Mouse (Mus musculus) embryonic stem cell, embryonic (primary cell): ENCODE measurements around the gene Luc7l.

Experiments
- CTCF ChIA-PET, 4 experiments: fragments of 300-600 bp in 2 of 4; fragments of 350-600 bp in 2 of 4; sonication (Branson Sonifier 250); formaldehyde crosslinking; loops; one replicate each; lab custom pipeline; 2022; ENCODE audit warnings: inconsistent platforms in 2 of 4; lab: Charles Lee
- POLR2A ChIA-PET, 4 experiments: fragments of 300-600 bp in 2 of 4; fragments of 350-600 bp in 2 of 4; sonication (Branson Sonifier 250); formaldehyde crosslinking; loops; one replicate each; lab custom pipeline; 2022; ENCODE audit warnings: antibody characterized with exemption in 4 of 4, inconsistent platforms in 1 of 4; lab: Charles Lee

Luc7l gene

GRCm38 (mm10) chr17:26252539-26253251 is at the start of gene Luc7l:
TSS of gene Luc7l (plus strand) at chr17:26252896.
- POLR2A ChIA-PET: interaction anchor here (0.5 to 3.7 kb wide), 80 partner anchors 9 to 1451 kb away, joined by 3 to 63 read pairs (median 4); partner anchors contain the start of genes Fam234a (in 3 of the 4), Axin1 (in 2 of the 4), Tmem8 (in 2 of the 4) and Arhgdig (in 1 of the 4)
- CTCF ChIA-PET: interaction anchor here (0.5 to 2.2 kb wide), 15 partner anchors 9 to 476 kb away, joined by 3 to 15 read pairs (median 3); partner anchors contain the start of gene Fam234a (in 1 of the 4)

- CTCF ChIA-PET: interaction anchor here in 3 of 4 experiments (0.5 to 1.5 kb wide), 7 partner anchors 28 to 1536 kb away, joined by 3 to 5 read pairs (median 3); partner anchors contain the start of gene Decr2 (in 1 of the 3)
- POLR2A ChIA-PET: interaction anchor here in 3 of 4 experiments (0.6 to 3.2 kb wide), 9 partner anchors 9 to 335 kb away, joined by 3 to 10 read pairs (median 3); partner anchors contain the start of genes Fam234a (in 1 of the 3) and Mcrip2 (in 1 of the 3)
Observed at GRCm38 (mm10) chr17:26203321-26203811, 49.3 kb upstream of the Luc7l start.

- ChIA-PET POLR2A (interaction anchor here in 3 of 4 experiments (0.9 to 1.9 kb wide), 6 partner anchors 8 to 250 kb away, joined by 3 to 5 read pairs (median 3); partner anchors contain the start of gene Fam234a (in 1 of the 3)), CTCF (interaction anchor here in 1 of 4 experiments (1.5 kb wide), 2 partner anchors 26 to 164 kb away, joined by 3 to 5 read pairs; no protein-coding TSS in a partner anchor)
Observed at GRCm38 (mm10) chr17:26204766-26205165, 47.9 kb upstream of the Luc7l start.

DNA sequence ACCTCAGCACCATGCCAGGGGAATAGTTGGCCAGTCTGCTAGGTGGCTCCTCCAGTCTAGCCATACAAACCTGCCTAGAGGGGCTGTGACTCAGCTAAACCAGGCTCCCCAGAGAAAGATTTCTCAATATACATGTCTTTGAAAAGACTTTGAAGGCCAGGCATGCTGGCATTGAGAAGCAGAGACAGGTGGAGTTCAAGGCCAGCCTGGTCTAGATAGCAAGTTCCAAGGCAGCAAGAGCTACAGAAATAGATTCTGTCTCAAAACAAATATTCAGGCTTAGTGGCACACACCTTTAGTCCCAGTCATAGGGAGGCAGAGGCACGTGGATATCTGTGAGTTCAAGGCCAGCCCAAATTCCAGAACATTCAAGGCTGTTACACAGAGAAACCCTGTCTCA is 46.3 kb upstream of the Luc7l start:
- POLR2A ChIA-PET: interaction anchor here in 3 of 4 experiments (0.7 to 2.4 kb wide), 7 partner anchors 10 to 901 kb away, joined by 3 to 10 read pairs (median 4); partner anchors contain the start of gene Luc7l (in 1 of the 3)
- CTCF ChIA-PET: interaction anchor here in 1 of 4 experiments (1.6 kb wide), 1 partner anchor 26 kb away, joined by 6 read pairs; no protein-coding TSS in a partner anchor

- ChIA-PET CTCF (interaction anchor here in 3 of 4 experiments (0.6 to 1.6 kb wide), 5 partner anchors 19 to 511 kb away, joined by 3 to 6 read pairs (median 3); no protein-coding TSS in a partner anchor), POLR2A (interaction anchor here in 3 of 4 experiments (0.6 to 2.4 kb wide), 17 partner anchors 8 to 1462 kb away, joined by 3 to 10 read pairs (median 4); partner anchors contain the start of gene Luc7l (in 2 of the 3))
Observed at GRCm38 (mm10) chr17:26207686-26208085, 45.0 kb upstream of the Luc7l start, which contains the start of gene Arhgdig. TSS of gene Arhgdig (minus strand) at chr17:26207786.

- CTCF ChIA-PET: no interaction called here
- POLR2A ChIA-PET: interaction anchor here in 3 of 4 experiments (0.5 to 1.4 kb wide), 4 partner anchors 8 to 34 kb away, joined by 3 to 5 read pairs (median 4); no protein-coding TSS in a partner anchor
Observed at GRCm38 (mm10) chr17:26212241-26212640, 40.5 kb upstream of the Luc7l start.

- POLR2A ChIA-PET: interaction anchor here in 3 of 4 experiments (0.5 to 1.5 kb wide), 7 partner anchors 8 to 33 kb away, joined by 3 to 5 read pairs (median 3); no protein-coding TSS in a partner anchor
Observed at GRCm38 (mm10) chr17:26212681-26213080, 40.0 kb upstream of the Luc7l start.

GRCm38 (mm10) chr17:26221508-26221907 is 31.2 kb upstream of the Luc7l start:
- POLR2A ChIA-PET: interaction anchor here in 2 of 4 experiments (0.6 to 1.8 kb wide), 4 partner anchors 10 to 120 kb away, joined by 3 to 8 read pairs (median 4); partner anchors contain the start of gene Arhgdig (in 1 of the 2)
- CTCF ChIA-PET: interaction anchor here in 3 of 4 experiments (0.6 to 2.3 kb wide), 3 partner anchors 10 to 31 kb away, joined by 3 to 6 read pairs (median 3); partner anchors contain the start of gene Luc7l (in 1 of the 3)

More at GRCm38 (mm10) chr17:26212681-26213080, 40.0 kb upstream of the Luc7l start:
- CTCF ChIA-PET: interaction anchor here in 1 of 4 experiments (0.6 to 1.0 kb wide), 2 partner anchors 11 to 38 kb away, joined by 3 read pairs; no protein-coding TSS in a partner anchor

DNA sequence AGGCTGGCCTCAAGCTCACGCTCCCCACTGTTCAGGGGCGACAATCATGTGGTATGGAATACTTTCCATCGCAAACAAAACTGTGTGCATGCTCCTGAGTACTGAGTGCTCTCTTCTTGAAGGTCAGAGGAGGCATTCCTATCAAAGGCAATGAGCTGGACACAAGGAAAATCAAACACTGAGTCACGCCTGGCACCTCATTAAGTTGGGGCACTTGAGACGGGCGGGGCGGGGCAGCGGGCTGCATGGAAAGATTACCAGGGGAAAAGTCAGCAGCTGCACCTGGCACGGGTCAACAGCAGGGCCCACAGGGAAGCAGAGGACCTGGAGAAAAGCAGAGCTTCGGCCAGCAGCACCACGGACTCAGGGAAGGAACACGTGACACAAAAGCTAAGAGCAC is 27.5 kb upstream of the Luc7l start:
- POLR2A ChIA-PET: interaction anchor here in 3 of 4 experiments (0.6 to 1.7 kb wide), 13 partner anchors 12 to 175 kb away, joined by 3 to 5 read pairs (median 3); partner anchors contain the start of genes Luc7l (in 2 of the 3), Arhgdig (in 1 of the 3) and Fam234a (in 1 of the 3)
- CTCF ChIA-PET: interaction anchor here in 1 of 4 experiments (1.1 to 1.3 kb wide), 2 partner anchors 18 to 50 kb away, joined by 4 to 5 read pairs; no protein-coding TSS in a partner anchor

DNA sequence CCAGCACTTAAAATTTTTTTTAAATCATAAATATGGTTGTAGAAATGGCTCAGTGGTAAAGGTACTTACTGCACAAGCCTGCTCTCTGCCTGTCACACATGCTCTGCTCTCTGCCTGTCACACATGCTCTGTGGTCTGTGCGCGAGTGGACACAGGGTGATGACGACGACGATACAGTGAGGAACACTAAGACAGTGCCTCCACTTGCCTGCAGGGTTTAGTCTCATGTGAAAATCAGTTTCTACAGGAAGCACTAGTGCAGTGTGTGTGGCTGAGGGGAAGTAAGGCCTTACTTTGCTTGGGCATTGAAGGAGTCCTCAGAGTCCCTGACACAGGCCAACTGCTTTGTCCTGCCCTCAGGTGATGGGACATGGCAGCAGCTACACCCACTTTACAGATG is 22.9 kb upstream of the Luc7l start:
- CTCF ChIA-PET: interaction anchor here in 1 of 4 experiments (0.6 kb wide), 1 partner anchor 135 kb away, joined by 4 read pairs; no protein-coding TSS in a partner anchor

GRCm38 (mm10) chr17:26231156-26231555 is 21.5 kb upstream of the Luc7l start:
- ChIA-PET CTCF (interaction anchor here (0.5 to 1.8 kb wide), 13 partner anchors 9 to 1270 kb away, joined by 3 to 9 read pairs (median 4); partner anchors contain the start of gene Fam234a (in 2 of the 4)), POLR2A (interaction anchor here in 3 of 4 experiments (0.6 to 2.7 kb wide), 25 partner anchors 10 to 399 kb away, joined by 3 to 22 read pairs (median 3); partner anchors contain the start of genes Fam234a (in 2 of the 3), Arhgdig (in 1 of the 3), Axin1 (in 1 of the 3) and Decr2 (in 1 of the 3))

More for the DNA sequence above, 22.9 kb upstream of the Luc7l start:
- POLR2A ChIA-PET: interaction anchor here in 3 of 4 experiments (0.7 to 2.3 kb wide), 4 partner anchors 23 to 974 kb away, joined by 3 to 16 read pairs (median 3); partner anchors contain the start of genes Decr2 (in 1 of the 3) and Luc7l (in 1 of the 3)

DNA sequence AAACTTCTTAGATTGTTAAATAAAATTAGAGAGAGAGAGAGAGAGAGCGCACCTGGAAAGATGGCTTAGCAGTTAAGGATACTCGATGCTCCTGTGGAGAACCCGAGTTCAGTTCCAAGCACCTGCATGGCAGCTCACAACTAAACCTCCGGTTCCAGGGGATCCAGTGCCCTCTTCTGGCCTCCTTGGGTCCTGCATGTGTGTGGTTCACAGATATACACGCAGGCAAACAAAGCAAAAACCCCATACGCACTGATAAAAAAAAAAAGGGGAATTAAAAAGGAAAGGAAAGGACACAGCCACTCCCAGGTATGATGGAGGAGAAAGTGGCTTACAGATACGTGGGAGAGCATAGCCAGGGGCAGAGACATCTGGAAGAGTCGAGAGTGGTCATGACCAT is 19.8 kb upstream of the Luc7l start:
- CTCF ChIA-PET: interaction anchor here (0.6 to 1.7 kb wide), 29 partner anchors 9 to 1579 kb away, joined by 3 to 11 read pairs (median 4); partner anchors contain the start of genes Arhgdig (in 2 of the 4), Axin1 (in 1 of the 4), Decr2 (in 1 of the 4) and Fam234a (in 1 of the 4)
- POLR2A ChIA-PET: interaction anchor here in 3 of 4 experiments (0.6 to 2.7 kb wide), 11 partner anchors 11 to 399 kb away, joined by 3 to 22 read pairs (median 4); partner anchors contain the start of genes Fam234a (in 2 of the 3) and Luc7l (in 1 of the 3)

GRCm38 (mm10) chr17:26234386-26234785 is 18.3 kb upstream of the Luc7l start:
- ChIA-PET CTCF (interaction anchor here in 1 of 4 experiments (0.6 kb wide), 1 partner anchor 217 kb away, joined by 3 read pairs; no protein-coding TSS in a partner anchor), POLR2A (no interaction called here)

DNA sequence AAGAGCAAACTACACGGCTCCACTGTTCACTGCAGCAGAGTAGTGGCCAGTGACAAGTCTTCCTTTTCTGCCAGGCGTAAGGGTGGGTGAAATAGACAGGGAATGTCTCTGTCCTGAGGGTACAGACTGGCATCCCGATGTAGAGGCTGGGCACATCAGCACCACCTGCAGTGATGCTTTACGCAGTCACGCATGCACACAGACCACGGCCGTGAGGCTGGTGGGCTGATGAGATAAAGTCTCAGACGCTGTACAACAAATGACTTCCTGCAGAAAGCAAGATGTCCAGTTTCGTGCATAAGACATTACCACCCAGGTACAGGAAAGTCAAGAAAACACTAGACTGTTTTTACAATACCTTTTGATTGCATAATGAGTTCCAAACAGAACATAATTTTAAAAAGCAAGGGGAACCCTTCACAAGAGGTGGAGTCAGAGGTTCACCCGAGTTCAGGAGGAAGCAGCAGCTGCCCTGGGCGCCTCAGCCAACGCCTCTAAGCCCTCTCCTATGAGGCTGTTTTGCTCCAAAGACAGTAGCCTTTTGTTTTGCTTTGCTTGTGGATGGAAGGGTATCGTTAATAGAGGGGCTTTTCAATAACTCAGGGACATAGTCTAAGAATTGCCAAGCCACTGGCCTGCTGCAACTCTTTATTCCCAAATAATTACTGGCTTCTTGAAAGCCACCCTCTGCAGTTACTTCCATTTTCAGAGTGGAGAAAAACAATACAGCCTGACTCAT is 17.4 kb upstream of the Luc7l start:
- ChIA-PET POLR2A (interaction anchor here in 2 of 4 experiments (0.7 to 2.0 kb wide), 2 partner anchors 17 to 157 kb away, joined by 3 to 6 read pairs; partner anchors contain the start of gene Luc7l (in 1 of the 2)), CTCF (interaction anchor here in 1 of 4 experiments (0.6 kb wide), 1 partner anchor 216 kb away, joined by 3 read pairs; no protein-coding TSS in a partner anchor)

GRCm38 (mm10) chr17:26237667-26238066 is 15.0 kb upstream of the Luc7l start:
- CTCF ChIA-PET: interaction anchor here in 2 of 4 experiments (0.7 to 0.8 kb wide), 2 partner anchors 193 to 295 kb away, joined by 3 to 4 read pairs; no protein-coding TSS in a partner anchor

DNA sequence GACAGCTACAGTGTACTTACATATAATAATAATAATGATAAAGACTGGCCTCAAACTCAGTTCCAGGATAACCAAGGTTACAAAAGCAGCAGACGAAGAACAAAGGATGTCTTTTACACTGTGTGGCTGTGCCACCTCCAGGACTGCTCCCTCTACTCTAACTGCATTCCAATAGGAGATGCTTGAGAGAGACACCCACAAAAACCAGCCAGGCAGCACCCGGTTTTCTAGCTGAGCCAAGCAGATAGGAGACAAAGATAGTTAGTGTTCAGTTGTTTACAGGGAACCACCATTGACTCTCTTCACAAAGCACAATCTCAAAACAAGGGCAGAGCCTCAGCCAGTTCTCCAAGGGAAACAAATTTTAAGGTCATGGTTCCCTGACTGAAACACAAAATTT is 13.1 kb upstream of the Luc7l start:
- ChIA-PET POLR2A (interaction anchor here in 3 of 4 experiments (0.6 to 6.4 kb wide), 4 partner anchors 11 to 14 kb away, joined by 3 to 63 read pairs (median 6); partner anchors contain the start of gene Luc7l (in 3 of the 3)), CTCF (no interaction called here)

More at GRCm38 (mm10) chr17:26237667-26238066, 15.0 kb upstream of the Luc7l start:
- POLR2A ChIA-PET: interaction anchor here in 2 of 4 experiments (0.7 to 1.2 kb wide), 3 partner anchors 15 to 136 kb away, joined by 3 read pairs; partner anchors contain the start of gene Luc7l (in 1 of the 2)
